Mouse (Mus musculus): ENCODE measurements around the gene Apoa2. TPM values are rescaled to one million over a fixed set of nuclear protein-coding genes. Genes with fewer than 3 reads are reported as not detected.

Apoa2 gene
- polyA plus RNA-seq, 1 experiment from 2014 or later, result 4.4 TPM

- no peak overlapping the region for H3K4me3 ChIP-seq
- 92% methylated on average over 18 of the region's 18 CpGs for WGBS
- DNase-seq (ENCODE audit: low spot score), result no peak
- H3K9me3 ChIP-seq (replicated peaks), result no peaks in the 10 kb centered on the region
- H3K27ac ChIP-seq (replicated peaks), result no peak overlapping the region
- no peaks in the 10 kb centered on the region for H3K27me3 ChIP-seq (ENCODE audit: low read depth, poor library complexity, severe bottlenecking)
- H3K36me3 ChIP-seq, result peaks cover 29% of the 10 kb centered on the region
- H3K4me1 ChIP-seq, result peaks cover 18% of the 10 kb centered on the region
Measured at GRCm38 (mm10) chr1:171216241-171216955, 8.5 kb upstream of the Apoa2 start.

DNA sequence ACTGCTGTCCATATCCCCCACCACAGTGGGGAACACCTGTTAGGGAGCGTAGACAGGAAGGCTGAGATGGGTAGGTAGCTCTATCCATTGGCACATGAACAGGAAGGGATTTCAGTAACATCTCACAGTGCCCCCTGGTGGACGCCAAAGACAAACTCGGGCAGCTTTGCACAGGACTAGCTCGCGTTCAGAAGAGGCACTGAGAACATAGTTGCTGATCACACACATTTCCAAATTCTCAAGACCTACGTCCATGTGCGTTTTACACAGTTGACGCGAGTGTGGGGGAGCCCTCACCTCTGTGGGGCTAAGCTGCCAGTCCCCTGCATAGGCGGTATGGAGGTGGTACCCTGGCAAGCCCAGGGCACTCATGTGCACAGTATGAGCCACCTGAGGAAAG lies 4.0 kb upstream of the Apoa2 start:
- Histone ChIP-seq H3K9me3 (replicated peaks) (no peaks in the 10 kb centered on the region), H3K27ac (replicated peaks) (no peak overlapping the region), H3K36me3 (peaks cover 29% of the 10 kb centered on the region), H3K4me1 (peaks cover 19% of the 10 kb centered on the region), H3K27me3 (ENCODE audit: low read depth, poor library complexity, severe bottlenecking) (no peaks in the 10 kb centered on the region), H3K4me3 (peak overlapping the region; percentile 66)
- peak; percentile 88 for DNase-seq (ENCODE audit: low spot score)
- WGBS, result 11% methylated on average over 10 of the region's 10 CpGs

GRCm38 (mm10) chr1:171221281-171222193 lies 3.3 kb upstream of the Apoa2 start:
- Histone ChIP-seq H3K9me3 (replicated peaks) (no peaks in the 10 kb centered on the region), H3K36me3 (peaks cover 29% of the 10 kb centered on the region), H3K27me3 (ENCODE audit: low read depth, poor library complexity, severe bottlenecking) (no peaks in the 10 kb centered on the region), H3K4me3 (peak overlapping the region; percentile 66), H3K27ac (replicated peaks) (peak overlapping the region; percentile 85), H3K4me1 (peaks cover 21% of the 10 kb centered on the region)
- DNase-seq (ENCODE audit: low spot score), result peak; percentile 28
- 9% methylated on average over 22 of the region's 22 CpGs for WGBS

DNA sequence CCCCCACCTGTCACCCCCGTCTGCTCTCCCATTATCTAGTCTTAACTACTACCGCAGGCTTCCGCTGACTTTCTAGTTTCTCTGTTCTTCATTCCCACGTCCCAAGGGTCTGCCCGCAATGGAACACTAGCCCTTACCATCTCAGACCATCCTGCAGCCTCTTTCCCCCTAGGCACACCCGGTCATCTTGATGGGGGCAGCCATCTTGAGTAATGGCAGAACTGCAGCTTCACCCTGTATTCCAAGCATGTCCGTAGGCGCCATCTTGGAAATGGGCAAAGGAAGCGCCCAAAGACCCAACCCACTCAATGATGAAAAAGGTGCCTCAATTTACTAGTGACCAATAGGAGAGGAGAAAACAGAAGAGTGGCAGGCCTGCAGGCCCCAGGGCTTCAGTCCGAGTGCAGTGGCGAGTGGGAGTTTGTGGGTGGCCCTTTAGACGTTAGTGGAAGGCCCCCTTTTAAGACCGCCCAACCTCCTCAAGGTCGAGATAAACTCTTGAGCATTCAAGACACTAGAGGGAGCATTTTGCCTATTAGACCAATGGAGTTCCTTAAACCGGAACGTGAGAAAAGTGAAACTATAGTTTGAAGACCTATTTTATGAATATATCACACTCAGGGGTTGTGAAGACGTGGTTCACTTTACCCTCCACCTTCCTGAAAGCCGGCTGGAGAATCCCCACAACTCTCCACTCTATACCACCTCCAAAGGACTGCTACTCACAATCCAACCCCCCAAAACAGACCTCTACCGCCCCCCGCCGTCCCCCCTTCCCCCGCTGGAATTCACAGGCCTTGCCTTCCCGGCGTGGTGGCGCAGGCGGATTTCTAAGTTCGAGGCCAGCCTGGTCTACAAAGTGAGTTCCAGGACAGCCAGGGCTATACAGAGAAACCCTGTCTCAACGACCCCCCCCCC lies 2.4 kb upstream of the Apoa2 start, which contains the start of gene Tomm40l:
Tomm40l (minus strand) TSS at position 277 of the 918 bp plus-strand sequence.
- H3K36me3 ChIP-seq, result peaks cover 27% of the 10 kb centered on the region
- H3K9me3 ChIP-seq (replicated peaks), result no peaks in the 10 kb centered on the region
- no peaks in the 10 kb centered on the region for H3K27me3 ChIP-seq (ENCODE audit: low read depth, poor library complexity, severe bottlenecking)
- peaks cover 22% of the 10 kb centered on the region for H3K4me1 ChIP-seq
- DNase-seq (ENCODE audit: low spot score), result peak; percentile 93
- peak within 1 kb of the TSS; percentile 85 for H3K27ac ChIP-seq (replicated peaks)
- peak within 1 kb of the TSS; percentile 66 for H3K4me3 ChIP-seq
- 4% methylated on average over 28 of the region's 28 CpGs for whole genome bisulfite sequencing

DNA sequence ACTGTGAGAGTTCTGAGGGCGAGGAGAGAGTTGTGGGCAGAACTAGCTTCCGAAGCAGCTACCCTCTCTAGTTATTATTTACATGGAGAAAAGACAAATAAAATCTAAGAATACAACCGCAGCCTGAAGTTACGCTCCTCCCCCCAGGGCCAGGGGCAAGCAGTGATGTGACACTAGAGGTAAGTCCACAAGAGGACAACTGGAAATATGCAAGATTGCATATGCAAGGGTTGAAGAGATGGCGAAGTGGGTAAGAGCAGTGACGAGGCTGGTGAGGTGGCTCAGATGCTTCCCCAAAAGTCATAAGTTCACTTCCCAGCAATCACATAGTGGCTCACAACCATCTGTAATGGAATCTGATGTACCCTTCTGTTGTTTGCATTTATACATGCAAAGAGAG lies 1.7 kb upstream of the Apoa2 start:
- DNase-seq (ENCODE audit: low spot score), result no peak
- peaks cover 22% of the 10 kb centered on the region for H3K4me1 ChIP-seq
- H3K27me3 ChIP-seq (ENCODE audit: low read depth, poor library complexity, severe bottlenecking), result no peaks in the 10 kb centered on the region
- no peaks in the 10 kb centered on the region for H3K9me3 ChIP-seq (replicated peaks)
- H3K27ac ChIP-seq (replicated peaks), result peak overlapping the region; percentile 85
- WGBS, result 85% methylated on average over 6 of the region's 6 CpGs
- peak overlapping the region; percentile 66 for H3K4me3 ChIP-seq
- peaks cover 24% of the 10 kb centered on the region for H3K36me3 ChIP-seq

DNA sequence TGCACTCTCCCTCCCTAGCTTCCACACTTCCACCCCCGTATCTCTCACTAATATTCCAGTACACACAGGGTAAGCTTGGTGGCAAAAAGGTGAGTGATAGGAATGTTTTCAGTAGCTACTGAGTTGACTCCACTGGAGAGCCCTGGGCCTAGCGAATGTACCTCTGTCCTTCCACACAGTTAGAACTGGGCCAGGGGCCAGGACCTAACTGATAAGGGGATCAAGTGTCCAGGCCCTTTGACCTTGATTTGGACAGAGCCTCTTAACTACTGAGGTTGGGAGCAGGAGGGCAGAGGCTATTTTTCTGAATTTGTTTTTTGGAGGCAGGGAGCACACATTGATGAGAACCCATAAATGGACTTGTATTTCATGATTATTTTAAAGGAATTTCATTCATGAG lies 1.1 kb upstream of the Apoa2 start:
- Histone ChIP-seq H3K9me3 (replicated peaks) (no peaks in the 10 kb centered on the region), H3K27me3 (ENCODE audit: low read depth, poor library complexity, severe bottlenecking) (no peaks in the 10 kb centered on the region), H3K27ac (replicated peaks) (no peak overlapping the region), H3K4me1 (peaks cover 26% of the 10 kb centered on the region), H3K4me3 (no peak overlapping the region), H3K36me3 (peaks cover 18% of the 10 kb centered on the region)
- DNase-seq (ENCODE audit: low spot score), result no peak
- WGBS, result 88% methylated on average over 2 of the region's 2 CpGs

DNA sequence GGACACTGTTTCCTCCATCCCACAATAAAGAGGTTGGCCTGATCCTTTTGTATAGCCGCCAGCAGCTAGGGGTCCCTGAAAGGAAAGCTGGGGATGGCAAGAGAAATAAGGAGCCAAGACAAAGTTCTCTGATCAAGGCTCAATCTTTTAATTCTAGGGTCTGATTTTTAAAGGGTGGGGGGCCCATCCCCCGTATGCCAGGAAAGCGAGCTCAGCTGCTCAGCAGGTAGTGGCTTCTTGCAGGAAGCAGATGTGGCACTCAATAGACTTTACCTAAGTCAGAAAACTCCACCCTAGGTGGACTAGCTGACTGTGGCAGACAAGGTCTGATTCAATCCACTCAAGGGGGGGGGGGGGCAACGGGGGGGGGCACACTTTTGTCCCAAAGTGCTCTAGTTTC lies 1.9 kb downstream of the Apoa2 start:
- WGBS, result 46% methylated on average over 4 of the region's 4 CpGs
- H3K4me3 ChIP-seq, result no peak overlapping the region
- H3K27ac ChIP-seq (replicated peaks), result no peak overlapping the region
- H3K36me3 ChIP-seq, result no peaks in the 10 kb centered on the region
- no peak for DNase-seq (ENCODE audit: low spot score)
- no peaks in the 10 kb centered on the region for H3K9me3 ChIP-seq (replicated peaks)
- H3K27me3 ChIP-seq (ENCODE audit: low read depth, poor library complexity, severe bottlenecking), result no peaks in the 10 kb centered on the region
- H3K4me1 ChIP-seq, result peaks cover 38% of the 10 kb centered on the region

DNA sequence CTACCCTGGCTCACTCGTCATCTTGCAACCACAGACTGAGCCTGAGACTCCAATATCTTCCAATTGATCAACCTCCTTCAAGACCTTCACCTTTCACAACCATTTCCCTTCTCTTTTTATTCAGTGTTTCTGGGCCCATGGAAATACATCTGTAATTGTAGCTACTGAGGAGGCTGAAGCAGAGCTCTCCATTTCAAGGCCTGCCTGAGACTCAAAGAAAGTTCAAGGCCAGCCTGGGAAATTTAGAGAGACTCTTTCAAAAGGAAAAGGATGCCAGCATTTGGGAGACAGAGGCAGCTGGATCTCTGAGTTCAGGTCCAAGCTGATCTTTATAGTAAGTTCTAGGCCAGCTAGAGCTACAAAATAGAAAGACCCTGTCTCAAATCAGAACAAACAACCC lies 3.0 kb downstream of the Apoa2 start:
- Histone ChIP-seq H3K4me3 (no peak overlapping the region), H3K4me1 (peaks cover 33% of the 10 kb centered on the region), H3K27me3 (ENCODE audit: low read depth, poor library complexity, severe bottlenecking) (no peaks in the 10 kb centered on the region), H3K27ac (replicated peaks) (no peak overlapping the region), H3K36me3 (no peaks in the 10 kb centered on the region), H3K9me3 (replicated peaks) (no peaks in the 10 kb centered on the region)
- DNase-seq (ENCODE audit: low spot score), result no peak
- WGBS, result 85% methylated on average over 1 of the region's 1 CpGs

DNA sequence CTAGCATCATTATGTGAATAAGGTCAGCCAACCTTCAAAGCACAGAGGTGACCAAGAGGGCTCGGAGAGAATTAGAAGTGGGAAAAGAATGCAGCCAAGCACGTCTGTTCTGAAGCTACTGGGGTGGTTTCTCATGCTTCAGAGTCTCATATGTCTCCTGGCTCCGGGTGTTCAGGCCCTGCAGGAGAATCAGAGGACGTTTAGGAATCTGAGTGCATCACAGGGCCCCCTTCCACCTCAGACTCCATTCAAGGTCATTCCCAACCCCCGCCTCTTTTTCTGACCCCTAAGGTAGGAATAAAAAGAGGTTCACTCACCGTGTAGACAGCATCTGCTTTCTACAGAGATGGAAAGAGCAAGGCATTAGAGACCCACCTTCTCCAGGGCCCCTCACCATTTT lies 4.9 kb downstream of the Apoa2 start:
- Histone ChIP-seq H3K9me3 (replicated peaks) (no peaks in the 10 kb centered on the region), H3K36me3 (peaks cover 15% of the 10 kb centered on the region), H3K27ac (replicated peaks) (peak overlapping the region; percentile 59), H3K4me3 (no peak overlapping the region), H3K27me3 (ENCODE audit: low read depth, poor library complexity, severe bottlenecking) (no peaks in the 10 kb centered on the region), H3K4me1 (peaks cover 31% of the 10 kb centered on the region)
- DNase-seq (ENCODE audit: low spot score), result no peak
- 41% methylated on average over 6 of the region's 6 CpGs for WGBS

DNA sequence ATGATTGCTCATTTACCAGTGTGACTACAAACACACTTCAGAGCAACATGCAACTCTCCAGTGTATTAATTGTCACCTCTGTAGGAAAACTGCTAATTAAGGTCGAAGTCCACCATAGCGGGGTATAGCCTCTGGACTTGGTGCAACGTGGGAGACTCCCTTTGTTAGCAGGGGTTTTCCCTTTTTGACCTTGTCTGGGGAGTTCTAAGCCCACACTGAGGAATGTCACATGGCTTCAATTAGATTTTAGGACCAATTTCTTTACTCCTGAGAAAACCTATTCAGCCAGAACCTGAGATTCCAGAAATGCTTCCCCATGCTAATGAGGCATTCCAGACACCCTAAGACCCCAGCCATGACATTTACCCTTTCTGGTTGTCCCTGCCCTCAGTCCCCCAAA lies 5.4 kb downstream of the Apoa2 start:
- H3K27ac ChIP-seq (replicated peaks), result peak overlapping the region; percentile 59

DNA sequence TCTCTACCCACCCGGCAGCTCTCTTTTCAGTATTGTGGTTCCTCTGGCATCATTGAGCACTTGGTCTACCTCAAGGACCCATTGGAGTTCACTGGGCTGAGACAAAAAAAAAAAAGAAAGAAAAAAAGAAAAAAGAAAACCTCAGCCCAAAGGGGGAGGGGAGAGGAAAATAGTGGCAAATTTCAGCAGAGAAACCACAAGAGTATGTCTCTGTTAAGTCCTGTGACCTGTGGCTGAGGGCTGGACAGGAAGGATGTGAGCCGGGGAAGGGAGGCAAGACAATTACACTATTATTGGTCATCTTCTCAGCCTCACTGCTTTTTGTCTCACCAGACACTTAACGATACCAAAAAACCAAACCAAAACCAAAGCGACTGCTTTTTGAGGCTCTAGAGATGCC lies 7.0 kb downstream of the Apoa2 start:
- Histone ChIP-seq H3K4me3 (no peak overlapping the region), H3K27ac (replicated peaks) (no peak overlapping the region), H3K36me3 (peaks cover 36% of the 10 kb centered on the region), H3K4me1 (peaks cover 29% of the 10 kb centered on the region), H3K27me3 (ENCODE audit: low read depth, poor library complexity, severe bottlenecking) (no peaks in the 10 kb centered on the region), H3K9me3 (replicated peaks) (no peaks in the 10 kb centered on the region)
- WGBS, result 73% methylated on average over 4 of the region's 4 CpGs
- no peak for DNase-seq (ENCODE audit: low spot score)

More for the DNA sequence above, 5.4 kb downstream of the Apoa2 start:
- no peaks in the 10 kb centered on the region for H3K27me3 ChIP-seq (ENCODE audit: low read depth, poor library complexity, severe bottlenecking)
- WGBS, result 53% methylated on average over 3 of the region's 3 CpGs
- no peak for DNase-seq (ENCODE audit: low spot score)
- no peak overlapping the region for H3K4me3 ChIP-seq
- peaks cover 31% of the 10 kb centered on the region for H3K4me1 ChIP-seq
- H3K9me3 ChIP-seq (replicated peaks), result no peaks in the 10 kb centered on the region
- H3K36me3 ChIP-seq, result peaks cover 20% of the 10 kb centered on the region

- Histone ChIP-seq H3K27me3 (ENCODE audit: low read depth, poor library complexity, severe bottlenecking) (no peaks in the 10 kb centered on the region), H3K9me3 (replicated peaks) (no peaks in the 10 kb centered on the region), H3K27ac (replicated peaks) (no peak overlapping the region), H3K4me1 (peaks cover 29% of the 10 kb centered on the region), H3K36me3 (peaks cover 41% of the 10 kb centered on the region), H3K4me3 (no peak overlapping the region)
- DNase-seq (ENCODE audit: low spot score), result no peak
- WGBS, result 87% methylated on average over 5 of the region's 5 CpGs
Measured at GRCm38 (mm10) chr1:171232348-171232747, 7.5 kb downstream of the Apoa2 start.

Measured in midbrain, embryonic 10.5 days (tissue).